Mouse (Mus musculus) heart, adult 2 months (tissue): ENCODE results near the gene Clec12b.

Experiments used
- CTCF ChIP-seq: fragments of 200-600 bp; IDR thresholded peaks from 2 replicates; pipeline ENCODE4 v1.8.1; 2022; ENCODE audit warnings: antibody characterized with exemption, mild to moderate bottlenecking, moderate library complexity
- POLR2A ChIP-seq: fragments of 200-500 bp; IDR thresholded peaks from 2 replicates; pipeline ENCODE4 v1.6.1; 2011; ENCODE audit warnings: mild to moderate bottlenecking, low read depth, low read length, control low read depth; ENCODE audit not compliant: insufficient read depth

DNA sequence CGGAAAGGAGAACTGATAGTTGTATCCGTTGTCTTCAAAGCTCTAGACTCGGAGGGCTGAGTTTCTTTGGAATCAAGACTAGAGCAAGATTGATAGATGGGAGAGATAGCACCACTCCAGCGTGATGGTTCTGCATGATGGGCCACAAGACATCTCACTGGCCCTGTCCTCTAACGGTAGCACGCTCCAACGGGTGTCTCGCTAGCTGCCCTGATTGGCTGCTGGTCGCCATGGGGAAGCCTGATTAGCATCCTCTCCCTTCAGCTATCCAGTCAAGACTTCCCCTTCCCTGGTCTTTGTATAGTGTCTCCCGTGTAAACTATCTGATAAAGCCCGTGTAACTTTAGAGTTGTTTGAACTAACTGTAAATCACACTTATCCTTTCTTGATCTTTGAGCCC is 54.1 kb downstream of the Clec12b start, which contains the start of gene 4922502D21Rik:
- TF ChIP-seq POLR2A: no peak
- TF ChIP-seq CTCF: no peak
